In genomic region chr6:88712083-88712482, GRCm38 (mm10) we compare ENCODE assay signal across 18 mouse cellular contexts.
DNase-seq lines count a peak whose midpoint lies in the region; ATAC-seq lines count a peak whose summit lies in the region.
"Had no signal": no experiment of that assay in that cellular context is flagged by ENCODE, and none has a peak within 500 bp of the region (broad histone marks: within the 10 kb centered on the region; RNA-seq: fewer than 3 reads in every experiment).

No protein-coding gene starts in this region.

- ATAC-seq in frontal cortex, adult (ENCODE audit: low TSS enrichment) = peak; percentile 46; the same call in 1 of the 2 replicates
- ATAC-seq: CD4-positive, CD25-positive, alpha-beta regulatory T cell, adult 4 months; forebrain, embryonic 14.5 days; forebrain, embryonic 16.5 days had no signal

- DNase-seq in frontal cortex, postnatal 10 days (ENCODE audit: low spot score in 2 of 2) = no peak
- peak; percentile 36 for DNase-seq in right cerebral cortex, adult 18-20 months
- no peak for DNase-seq in right cerebral cortex, postnatal 36 days (ENCODE audit: low spot score in 2 of 2)
- DNase-seq in spleen, postnatal 36 days (ENCODE audit: low spot score in 2 of 2) = no peak
- DNase-seq: adrenal gland, adult 2 months; adrenal gland, postnatal 10 days; adrenal gland, postnatal 25 days; B cell, adult 2 months; cerebellum, adult 11-12 months; cerebellum, adult 2 months; cerebellum, adult 9-10 months; cerebellum, postnatal 10 days; cerebellum, postnatal 25 days; embryo, embryonic 11 days had no signal
